Mouse (Mus musculus) kidney, embryonic 14.5 days (tissue): ENCODE data around the gene Sardh. TPM values are rescaled to one million over a fixed set of nuclear protein-coding genes. Genes with fewer than 3 reads are reported as not detected.

Source experiments
- ATAC-seq: fragments of 200-750 bp; cut with Nextera tagmentation; 2 replicates; pipeline ENCODE4 v1.8.0; 2017; ENCODE audit warnings: moderate number of reproducible peaks, mild to moderate bottlenecking, moderate TSS enrichment, moderate library complexity; ENCODE audit not compliant: low FRiP score, low TSS enrichment
- H3K27ac ChIP-seq: fragments of 300-500 bp; sonication (generic); 2 replicates; pipeline ENCODE4 v1.5.1; 2014; ENCODE audit warnings: low read depth, mild to moderate bottlenecking, low read length, moderate library complexity, mixed read lengths
- H3K27me3 ChIP-seq: fragments of 300-500 bp; sonication (generic); 2 replicates; pipeline ENCODE4 v1.6.1; 2014; ENCODE audit warnings: mild to moderate bottlenecking, low read length; ENCODE audit not compliant: control insufficient read depth, insufficient read depth
- H3K36me3 ChIP-seq: fragments of 300-500 bp; sonication (generic); 2 replicates; pipeline ENCODE4 v1.6.1; 2014; ENCODE audit warnings: low read length, mixed read lengths; ENCODE audit not compliant: control insufficient read depth, insufficient read depth
- H3K4me1 ChIP-seq: fragments of 300-500 bp; sonication (generic); 2 replicates; pipeline ENCODE4 v1.6.1; 2014; ENCODE audit warnings: low read length, mixed read lengths; ENCODE audit not compliant: control insufficient read depth, insufficient read depth
- H3K4me2 ChIP-seq: fragments of 300-500 bp; sonication (generic); replicated peaks from 2 replicates; pipeline ENCODE4 v1.6.1; 2014; ENCODE audit warnings: low read depth, mild to moderate bottlenecking, low read length
- H3K4me3 ChIP-seq: fragments of 300-500 bp; sonication (generic); 2 replicates; pipeline ENCODE4 v1.5.1; 2014; ENCODE audit warnings: mild to moderate bottlenecking, low read length
- H3K9ac ChIP-seq: fragments of 300-500 bp; sonication (generic); 2 replicates; pipeline ENCODE4 v1.6.1; 2014; ENCODE audit warnings: low read depth, mild to moderate bottlenecking, low read length, moderate library complexity
- H3K9me3 ChIP-seq: fragments of 300-500 bp; sonication (generic); 2 replicates; pipeline ENCODE4 v1.6.1; 2016; ENCODE audit warnings: low read length; ENCODE audit not compliant: control insufficient read depth
- WGBS: fragments of 180-500 bp; shearing (Covaris S2); extraction: QIAGEN DNeasy Blood & Tissue Kit; methylation state at CpG from one replicate; pipeline ENCODE4 v1.1.7; 2014; 5-methylcytosine and 5-hydroxymethylcytosine counted together
- polyA plus RNA-seq: library from polyadenylated mRNA; unstranded; fragments of >200 nt; fragmentation: Nextera tagmentation; extraction: Ambion mirVana; gene quantifications from 2 replicates; pipeline ENCODE4 v1.2.1, GENCODE M21; 2014

Sardh gene
- polyA plus RNA-seq = 17.6 and 29.9 TPM in 2 replicates

GRCm38 (mm10) chr2:27248211-27248610 is at the start of gene Sardh:
Gene Sardh (minus strand): TSS chr2:27248337.
- Histone ChIP-seq H3K4me1 (peaks cover 25% of the 10 kb centered on the region), H3K4me2 (peak within 1 kb of the TSS; percentile 41), H3K9ac (no peak within 1 kb of the TSS), H3K4me3 (no peak within 1 kb of the TSS), H3K9me3 (no peaks in the 10 kb centered on the region), H3K27me3 (no peaks in the 10 kb centered on the region), H3K27ac (peak within 1 kb of the TSS; percentile 80), H3K36me3 (no peaks in the 10 kb centered on the region; the same call in 1 of the 2 replicates)
- no peak for ATAC-seq
- WGBS = 86% methylated on average over 2 of the region's 2 CpGs

DNA sequence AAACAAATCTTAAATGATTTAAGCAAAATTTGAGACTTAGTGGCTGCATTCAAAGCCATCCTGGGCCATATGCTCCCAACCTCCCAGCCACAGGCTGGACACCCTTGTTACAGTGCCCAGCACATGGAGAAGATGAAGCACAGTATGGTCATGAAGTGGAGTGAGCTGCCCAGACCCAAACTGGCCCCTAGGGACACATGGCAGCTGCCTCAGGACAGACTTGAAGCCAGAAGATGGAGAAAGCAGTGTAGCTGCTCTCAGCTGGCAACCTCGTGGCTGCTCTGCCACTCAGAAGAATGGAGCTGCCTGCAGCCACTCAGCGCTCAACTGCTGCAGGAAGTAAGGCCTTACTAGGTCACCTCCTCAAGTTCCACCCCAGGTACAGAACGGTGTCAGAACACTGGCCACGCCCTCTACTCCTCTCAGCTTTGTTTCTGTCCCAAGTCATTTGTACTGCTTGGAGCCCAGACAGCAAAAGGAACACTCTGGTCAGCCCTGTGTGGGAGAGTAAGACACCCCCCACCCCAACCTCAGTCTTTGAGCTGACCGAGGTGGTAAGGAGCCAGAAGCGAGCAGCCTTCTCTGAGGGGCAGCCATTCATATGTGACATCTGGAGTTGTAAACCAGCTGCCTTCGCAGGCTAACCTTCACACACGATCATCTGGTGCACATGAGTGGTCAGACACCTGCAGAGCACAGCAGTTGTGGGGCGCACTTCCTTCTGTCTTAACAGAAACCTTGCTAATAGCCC is 48.7 kb upstream of the Sardh start:
- Histone ChIP-seq H3K27me3 (no peaks in the 10 kb centered on the region), H3K9me3 (no peaks in the 10 kb centered on the region), H3K4me2 (no peak overlapping the region), H3K4me3 (no peak overlapping the region), H3K9ac (no peak overlapping the region), H3K36me3 (peaks cover 6% of the 10 kb centered on the region; the same call in 1 of the 2 replicates), H3K27ac (no peak overlapping the region), H3K4me1 (peaks cover 6% of the 10 kb centered on the region)
- ATAC-seq = no peak
- 64% methylated on average over 9 of the region's 9 CpGs for WGBS

DNA sequence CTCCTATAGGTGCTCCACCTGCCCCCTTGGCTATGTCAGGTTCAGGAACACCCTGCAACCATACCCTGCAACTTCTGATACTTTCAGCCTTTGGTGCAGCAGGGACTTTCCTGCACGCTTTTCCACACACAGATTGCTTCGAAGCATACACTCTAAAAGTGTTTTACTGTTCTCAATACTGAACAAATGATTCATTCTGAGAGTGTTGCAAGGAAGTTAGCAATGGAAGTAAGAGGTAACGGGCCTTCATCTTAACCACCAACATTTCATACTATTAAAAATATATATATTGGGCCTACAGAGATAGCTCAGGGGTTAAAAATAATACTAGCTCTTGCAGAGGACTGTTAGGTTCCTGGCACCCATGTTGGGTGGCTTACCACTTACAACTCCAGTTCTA is 46.6 kb upstream of the Sardh start:
- 91% methylated on average over 3 of the region's 3 CpGs for WGBS
- Histone ChIP-seq H3K9me3 (no peaks in the 10 kb centered on the region), H3K4me3 (no peak overlapping the region), H3K4me1 (no peaks in the 10 kb centered on the region), H3K27me3 (no peaks in the 10 kb centered on the region), H3K4me2 (no peak overlapping the region), H3K36me3 (peaks cover 25% of the 10 kb centered on the region), H3K9ac (no peak overlapping the region), H3K27ac (no peak overlapping the region)
- ATAC-seq = no peak

DNA sequence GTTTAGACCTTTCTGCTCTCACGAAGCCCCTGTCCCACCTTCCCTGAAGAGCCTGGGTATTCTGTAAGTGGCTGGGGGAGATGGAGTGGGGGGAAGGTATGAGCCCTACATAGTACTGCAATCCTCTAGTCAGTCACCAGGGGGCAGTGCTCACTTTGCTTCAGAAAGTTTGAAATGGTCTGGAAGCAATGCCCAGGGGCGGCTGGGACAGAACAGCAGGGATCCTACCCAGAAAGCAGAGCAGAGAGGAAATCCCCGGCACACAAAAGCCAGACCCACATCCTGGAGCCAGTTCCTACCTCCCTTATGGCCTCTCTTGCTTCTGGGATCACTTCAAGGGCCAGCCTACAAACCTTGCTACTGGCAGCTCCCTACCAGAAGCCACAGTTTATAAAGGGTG is 40.9 kb upstream of the Sardh start:
- H3K4me1 ChIP-seq = 0 out of 2 replicates have a peak, but pooled peaks cover 4% of the 10 kb centered on the region
- no peaks in the 10 kb centered on the region for H3K27me3 ChIP-seq
- H3K27ac ChIP-seq = no peak overlapping the region; the same call in 1 of the 2 replicates
- peaks cover 30% of the 10 kb centered on the region for H3K36me3 ChIP-seq
- WGBS = 30% methylated on average over 3 of the region's 3 CpGs
- H3K4me3 ChIP-seq = no peak overlapping the region
- H3K4me2 ChIP-seq = no peak overlapping the region
- H3K9me3 ChIP-seq = no peaks in the 10 kb centered on the region
- 0 out of 2 replicates have a peak overlapping the region, but pooled peaks have one; percentile 28 for H3K9ac ChIP-seq
- peak; percentile 51 for ATAC-seq

DNA sequence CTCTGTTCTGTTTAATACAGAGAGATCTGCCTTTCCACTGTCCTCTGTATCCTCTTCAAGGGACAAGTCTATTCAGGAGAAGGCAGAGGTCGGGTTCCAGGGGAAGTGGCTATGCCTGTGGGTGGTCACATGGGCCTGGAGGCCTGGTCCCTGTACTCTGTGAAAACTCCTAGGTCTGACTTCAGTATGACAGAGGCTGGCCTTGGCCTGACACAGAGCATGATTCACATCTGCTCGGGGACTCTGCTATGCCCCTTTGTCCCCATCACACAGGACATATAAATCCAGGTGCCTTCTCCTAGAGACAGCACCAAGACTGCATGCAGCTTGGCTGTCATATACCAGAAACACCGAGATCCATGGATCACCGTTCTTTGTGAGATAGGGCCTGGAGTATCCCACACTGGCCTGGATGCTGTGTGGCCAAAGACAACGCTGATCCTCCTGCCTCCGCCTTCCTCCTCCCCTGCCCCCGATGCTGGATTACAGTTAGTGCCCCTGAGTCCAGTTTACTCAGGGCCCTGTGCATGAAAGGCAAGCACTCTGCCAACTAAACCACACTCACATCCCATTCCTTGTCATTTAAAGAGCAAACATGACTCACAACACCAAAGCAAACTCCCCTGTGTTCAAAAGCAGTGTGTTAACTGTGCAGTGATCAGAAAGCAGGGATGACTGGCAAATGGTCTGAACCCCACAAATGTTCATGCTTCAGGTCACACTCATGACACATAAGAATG is 39.0 kb upstream of the Sardh start:
- 78% methylated on average over 7 of the region's 7 CpGs for WGBS
- peaks cover 32% of the 10 kb centered on the region for H3K36me3 ChIP-seq
- H3K4me1 ChIP-seq = 0 out of 2 replicates have a peak, but pooled peaks cover 4% of the 10 kb centered on the region
- H3K4me2 ChIP-seq = no peak overlapping the region
- ATAC-seq = no peak
- no peaks in the 10 kb centered on the region for H3K9me3 ChIP-seq
- H3K9ac ChIP-seq = no peak overlapping the region
- no peaks in the 10 kb centered on the region for H3K27me3 ChIP-seq
- no peak overlapping the region for H3K4me3 ChIP-seq
- no peak overlapping the region for H3K27ac ChIP-seq

DNA sequence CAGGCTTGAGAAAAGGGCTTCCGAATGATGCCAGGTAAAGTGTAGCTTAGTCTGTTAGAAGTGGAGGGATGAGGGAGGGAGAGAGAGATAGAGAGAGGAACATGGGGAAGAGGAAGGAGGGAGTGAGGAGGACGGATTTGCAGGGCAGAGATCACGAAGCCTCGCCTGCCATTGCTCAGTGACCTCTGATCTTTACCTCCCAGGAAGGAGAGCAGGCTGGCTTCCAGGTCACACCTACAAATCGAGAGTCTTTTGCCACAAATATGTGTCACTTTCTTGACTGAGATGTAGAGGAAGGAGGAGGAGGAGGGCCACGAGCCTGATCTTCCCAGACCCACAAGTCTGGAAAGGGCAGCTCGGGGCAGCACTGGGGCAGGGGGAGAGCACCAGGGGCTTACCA is 36.3 kb upstream of the Sardh start:
- no peak for ATAC-seq
- H3K9ac ChIP-seq = no peak overlapping the region

GRCm38 (mm10) chr2:27281771-27282170 is 33.6 kb upstream of the Sardh start:
- Histone ChIP-seq H3K9me3 (no peaks in the 10 kb centered on the region), H3K4me3 (no peak overlapping the region), H3K4me1 (no peaks in the 10 kb centered on the region), H3K27ac (no peak overlapping the region), H3K27me3 (no peaks in the 10 kb centered on the region), H3K36me3 (peaks cover 16% of the 10 kb centered on the region; the same call in 1 of the 2 replicates), H3K9ac (no peak overlapping the region), H3K4me2 (no peak overlapping the region)
- no peak for ATAC-seq
- 93% methylated on average over 9 of the region's 9 CpGs for WGBS

More for the DNA sequence above, 36.3 kb upstream of the Sardh start:
- no peak overlapping the region for H3K4me2 ChIP-seq
- WGBS = 54% methylated on average over 7 of the region's 7 CpGs
- H3K27ac ChIP-seq = no peak overlapping the region
- H3K4me1 ChIP-seq = 0 out of 2 replicates have a peak, but pooled peaks cover 4% of the 10 kb centered on the region
- H3K36me3 ChIP-seq = peaks cover 11% of the 10 kb centered on the region
- H3K4me3 ChIP-seq = no peak overlapping the region
- H3K9me3 ChIP-seq = no peaks in the 10 kb centered on the region
- H3K27me3 ChIP-seq = no peaks in the 10 kb centered on the region

DNA sequence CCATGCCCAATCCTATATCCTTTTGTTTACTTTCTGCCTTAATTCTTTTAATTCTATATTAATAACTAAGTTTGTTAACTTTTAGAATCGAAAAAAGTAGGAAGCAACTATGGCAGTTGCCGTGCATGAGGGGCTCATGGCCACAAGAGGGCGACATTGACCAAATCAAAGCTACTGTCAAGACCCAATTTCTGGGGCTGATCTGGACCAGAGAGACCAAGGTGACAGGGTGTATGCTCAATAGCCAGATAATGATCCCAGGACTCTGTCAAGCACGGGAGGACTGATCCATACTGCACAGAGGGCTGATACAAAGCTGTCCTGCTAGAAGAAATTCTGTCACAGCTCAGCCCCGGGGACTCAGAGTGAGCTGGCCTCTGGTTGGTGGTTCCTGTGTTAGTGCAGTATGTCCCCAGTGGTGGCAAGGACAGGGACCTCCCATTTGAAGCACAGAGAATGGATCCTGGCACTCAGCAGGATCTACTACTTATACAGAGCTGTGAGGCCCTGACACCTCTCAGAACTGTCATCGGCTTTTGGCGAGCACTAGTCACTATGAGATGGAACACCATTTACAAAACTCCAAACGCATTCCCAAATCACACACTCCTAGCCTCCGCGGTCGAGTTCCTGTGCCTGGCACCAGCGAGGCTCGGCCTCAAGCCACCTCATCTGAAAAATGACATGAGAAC is 32.9 kb upstream of the Sardh start:
- no peaks in the 10 kb centered on the region for H3K27me3 ChIP-seq
- H3K4me3 ChIP-seq = no peak overlapping the region
- no peak; the same call in 1 of the 2 replicates for ATAC-seq
- no peak overlapping the region for H3K9ac ChIP-seq
- 67% methylated on average over 13 of the region's 13 CpGs for WGBS
- H3K36me3 ChIP-seq = peaks cover 17% of the 10 kb centered on the region; the same call in 1 of the 2 replicates
- H3K9me3 ChIP-seq = no peaks in the 10 kb centered on the region
- H3K27ac ChIP-seq = no peak overlapping the region
- H3K4me1 ChIP-seq = no peaks in the 10 kb centered on the region
- no peak overlapping the region for H3K4me2 ChIP-seq
